Mouse (Mus musculus) gastrocnemius, postnatal 14 days (tissue): ENCODE measurements around the gene Kalrn. TPM values are rescaled to one million over a fixed set of nuclear protein-coding genes. Genes with fewer than 3 reads are reported as not detected.

ENCODE experiments used
- DNase-seq: peaks from one replicate; pipeline ENCODE4 v3.0.0; 2021; ENCODE audit warnings: mixed read lengths
- intact Hi-C: fragments of 180-260 bp; cut with DNase I; formaldehyde crosslinking; loops from one replicate; pipeline ENCODE4 v1.15.1; 2025; ENCODE audit warnings: low total_unique reads
- total RNA-seq, 2 experiments: library from RNA; stranded (reverse); gene quantifications; 2 replicates each; pipeline ENCODE4 v1.2.3; 2021

Gene Kalrn
- total RNA-seq, 2 experiments from 2014 or later, result 16.3 to 20.2 TPM

DNA sequence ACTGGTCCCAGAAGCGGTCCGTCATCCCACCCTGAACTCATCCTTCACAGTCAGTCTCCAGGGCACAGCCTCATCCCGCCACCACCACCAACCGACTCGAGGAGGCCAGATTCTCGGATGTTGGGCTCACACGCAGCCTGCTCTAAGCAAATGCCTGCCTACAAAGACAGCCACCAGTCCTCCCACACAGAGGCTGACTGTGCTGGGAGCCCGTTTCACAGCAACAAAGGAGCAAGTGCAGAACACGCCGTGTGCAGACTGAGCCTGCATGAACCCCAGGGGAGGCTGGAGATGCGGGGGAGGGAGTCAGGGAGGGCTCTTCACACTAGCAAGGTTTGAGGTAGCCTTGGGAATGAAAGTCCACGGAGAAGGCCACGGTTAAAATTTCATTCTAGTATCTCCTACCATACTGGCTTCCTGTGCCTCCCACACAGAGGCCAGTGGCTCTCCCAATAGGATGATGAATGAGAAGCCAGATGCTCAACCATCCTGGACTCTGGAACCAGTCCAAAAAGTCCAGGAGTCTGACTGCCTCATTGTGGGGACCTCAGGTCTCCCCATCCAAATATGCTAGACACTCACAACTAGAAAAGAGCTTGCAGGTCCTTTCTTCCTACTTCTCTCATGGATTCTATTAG lies 59.3 kb downstream of the Kalrn start:
- intact Hi-C loops, result no loop called here
- DNase-seq, result no peak

DNA sequence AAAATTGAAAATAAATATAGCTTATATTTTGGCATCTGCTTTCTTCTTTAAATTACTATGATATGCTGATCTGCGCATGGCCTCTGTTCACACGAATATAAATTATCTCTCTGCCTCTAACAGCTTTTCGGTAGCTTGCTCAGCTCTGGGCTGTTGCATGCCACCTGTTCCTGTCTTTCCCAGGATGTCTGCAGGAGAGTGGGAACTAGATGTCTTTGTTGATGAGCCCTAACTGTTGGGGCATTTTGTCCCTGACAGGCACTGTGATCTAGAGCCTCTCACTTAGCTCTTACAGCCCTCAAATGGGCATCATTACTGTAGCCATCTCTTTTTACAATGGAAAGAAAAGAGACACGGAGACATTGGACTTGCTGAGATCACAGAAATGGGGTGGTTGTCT lies 61.0 kb downstream of the Kalrn start:
- no peak for DNase-seq
- intact Hi-C loops, result no loop called here

DNA sequence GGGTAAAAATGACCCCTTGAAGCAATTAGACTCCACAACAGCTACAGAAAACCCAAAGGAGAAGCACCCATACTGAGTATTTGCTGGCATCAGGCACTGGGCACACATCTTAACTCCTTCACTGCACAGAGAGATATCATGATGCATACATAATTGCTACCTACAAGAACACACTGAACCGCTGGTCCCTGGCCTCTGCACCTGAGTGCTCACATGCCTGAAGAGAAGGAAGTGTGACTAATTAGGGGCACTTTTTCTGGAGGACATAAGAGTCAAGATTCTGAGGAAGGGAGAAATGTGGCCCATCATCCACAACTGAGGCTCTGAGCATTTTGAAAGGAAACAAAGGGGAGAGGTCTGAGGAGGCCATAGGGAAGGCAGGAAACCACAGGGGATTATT lies 65.2 kb downstream of the Kalrn start:
- intact Hi-C loops, result no loop called here
- no peak for DNase-seq

DNA sequence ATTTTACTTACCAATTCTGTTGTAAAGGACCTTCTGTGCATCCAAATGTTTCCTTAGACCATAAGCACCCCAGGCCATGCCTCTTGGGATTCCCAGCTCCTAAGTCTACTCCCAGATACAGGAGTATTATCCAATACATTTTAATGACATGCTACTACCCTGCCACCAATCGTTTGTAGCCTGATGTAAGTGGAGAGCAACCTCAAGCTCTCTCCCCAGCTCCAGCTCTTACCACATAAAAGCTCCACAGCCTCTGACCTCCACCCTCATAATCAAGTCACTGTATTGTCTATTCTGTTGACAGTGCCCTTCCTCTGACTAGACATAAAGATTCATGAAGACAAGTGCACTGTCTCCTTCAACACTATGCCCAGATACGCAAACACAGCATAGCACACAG lies 67.3 kb downstream of the Kalrn start:
- DNase-seq, result no peak
- intact Hi-C loops, result no loop called here

DNA sequence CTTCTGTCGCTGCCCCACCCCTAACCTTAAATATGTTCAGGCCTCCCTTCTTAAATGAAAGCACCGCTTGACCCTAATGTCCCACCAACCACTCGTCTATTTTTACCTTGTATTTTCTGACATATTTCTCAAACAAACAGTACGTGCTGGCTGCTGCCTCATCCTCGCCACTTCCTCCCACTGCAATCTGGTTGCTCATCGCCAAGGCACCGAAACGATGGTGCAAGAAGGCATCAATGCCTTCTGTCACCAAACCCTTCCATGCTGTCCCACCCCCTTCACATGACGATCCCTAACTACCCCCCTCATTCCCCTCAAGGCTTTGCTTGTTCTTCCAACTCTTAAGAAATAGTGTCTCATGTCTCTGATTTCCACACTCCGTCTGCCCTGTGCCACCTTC lies 69.1 kb downstream of the Kalrn start:
- DNase-seq, result no peak
- intact Hi-C loops, result no loop called here

DNA sequence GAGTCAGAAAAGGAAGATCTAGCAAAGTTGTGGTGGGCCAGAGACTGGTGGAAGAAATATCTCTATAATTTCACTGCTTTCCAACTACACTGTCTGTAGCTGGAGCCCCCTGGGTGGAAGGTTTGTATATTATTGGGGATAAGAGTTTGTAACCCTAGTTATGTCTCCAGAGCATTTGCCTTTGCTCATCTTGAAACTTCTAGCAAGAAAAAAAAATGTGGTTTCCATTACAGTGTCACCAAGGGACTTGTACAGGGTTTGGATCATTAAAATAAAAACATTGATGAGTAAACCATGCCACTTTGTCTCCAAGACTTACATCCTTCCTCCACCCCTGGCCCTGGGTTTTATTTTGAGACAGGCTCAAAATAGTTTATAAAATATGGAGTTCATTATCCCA lies 71.2 kb downstream of the Kalrn start:
- DNase-seq, result no peak
- intact Hi-C loops, result no loop called here

DNA sequence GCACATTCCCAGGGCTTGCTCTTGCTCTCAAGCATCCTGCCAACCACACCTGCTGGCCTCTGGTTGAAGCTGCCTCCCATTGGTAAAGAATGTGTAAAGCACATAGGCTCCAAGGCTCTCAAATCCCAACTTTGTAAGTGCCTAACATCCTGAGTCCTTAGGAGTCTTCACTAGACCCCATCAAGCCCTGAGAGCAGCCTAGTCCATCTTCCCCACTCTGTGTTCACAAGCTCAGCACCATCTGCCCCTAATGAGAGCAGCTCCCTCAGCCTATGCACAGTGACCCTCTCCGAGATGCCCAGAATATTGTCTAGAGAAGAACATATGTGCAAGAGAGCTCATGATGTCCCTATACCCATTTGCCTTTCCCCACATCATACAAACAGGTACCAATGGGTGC lies 78.6 kb downstream of the Kalrn start:
- no peak for DNase-seq
- intact Hi-C loops, result no loop called here

DNA sequence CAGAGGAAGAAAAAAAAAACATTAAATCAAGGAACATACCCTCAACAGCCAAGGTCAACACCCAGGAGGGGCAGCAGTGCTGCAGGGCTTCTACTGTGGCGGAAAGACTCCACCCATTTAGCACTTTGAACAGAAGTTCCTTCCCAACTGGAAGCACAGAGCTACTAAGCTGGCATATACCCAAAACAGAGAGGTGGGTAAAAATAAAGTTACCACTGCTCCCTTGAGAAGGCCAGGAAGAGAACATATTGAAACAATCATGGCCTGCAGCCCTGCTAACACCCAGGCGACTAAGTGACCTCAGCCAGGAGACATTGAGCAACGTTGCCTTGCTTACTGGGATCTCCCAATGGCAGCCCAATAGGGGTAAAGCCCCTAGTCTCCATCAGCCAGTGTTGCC lies 79.4 kb downstream of the Kalrn start:
- DNase-seq, result peak; percentile 12
- intact Hi-C loops, result no loop called here

DNA sequence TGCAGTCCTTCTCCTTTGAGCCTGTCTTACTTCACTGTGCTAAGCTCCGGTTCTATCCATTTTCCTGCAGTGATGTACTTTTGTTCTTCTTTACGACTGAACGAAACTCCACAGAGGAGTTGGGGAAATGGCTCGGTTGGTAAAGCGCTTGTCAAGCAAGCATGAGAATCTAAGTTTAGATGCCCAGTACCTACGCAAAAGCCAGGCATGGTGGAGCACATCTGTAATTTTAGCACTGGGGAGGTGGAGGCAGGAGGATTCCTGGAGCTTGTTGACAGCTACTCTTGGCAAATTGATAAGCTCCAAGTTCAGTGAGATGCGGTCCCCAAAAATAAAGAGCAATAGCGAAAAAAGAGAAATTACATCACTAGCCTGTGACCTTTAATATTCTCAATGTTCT lies 82.1 kb downstream of the Kalrn start:
- no peak for DNase-seq
- intact Hi-C loops, result no loop called here

DNA sequence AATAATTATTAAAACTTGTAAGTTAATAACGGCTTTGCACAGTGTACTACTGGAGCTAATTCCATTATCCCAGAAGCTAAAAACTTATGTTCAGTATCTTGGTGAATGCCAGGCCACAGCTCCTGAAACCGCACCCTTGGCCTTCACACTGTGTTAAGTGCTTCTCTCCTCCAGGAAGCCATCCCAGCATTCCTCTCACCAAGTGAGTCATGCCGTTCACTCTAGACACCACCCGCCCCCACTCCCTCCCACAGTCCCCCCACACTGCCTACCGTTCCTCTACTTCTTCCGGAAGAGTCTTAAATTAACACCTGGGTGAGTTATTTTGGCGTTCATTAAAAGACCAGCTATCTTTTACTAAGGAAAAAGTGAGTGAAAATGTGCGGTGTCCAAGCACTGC lies 82.8 kb downstream of the Kalrn start:
- DNase-seq, result no peak
- intact Hi-C loops, result no loop called here

DNA sequence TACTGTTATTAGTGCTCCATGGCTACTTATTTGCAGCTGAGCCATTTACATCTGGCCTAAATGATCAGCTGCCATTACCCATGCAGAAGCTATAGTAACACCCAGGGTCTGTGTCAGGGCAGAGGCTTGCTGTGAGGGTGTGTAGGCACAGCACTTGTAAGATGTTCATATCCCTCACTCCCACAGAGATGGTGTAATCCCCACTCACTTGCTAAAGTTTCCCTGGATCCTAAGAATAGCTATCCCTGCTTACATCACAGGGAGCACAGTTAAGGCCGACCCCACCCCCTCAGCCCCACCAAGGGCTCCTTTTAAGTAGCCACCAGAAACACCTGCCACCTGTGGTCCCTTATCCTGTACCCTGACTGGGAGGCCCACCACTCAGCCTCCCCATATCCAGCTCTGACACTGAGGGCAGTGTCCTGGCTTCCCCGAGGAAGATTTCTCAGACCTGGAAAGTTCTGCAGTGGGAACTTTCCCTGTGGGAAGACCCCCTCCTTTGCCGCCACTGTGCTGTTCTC lies 83.5 kb downstream of the Kalrn start:
- intact Hi-C loops, result no loop called here
- no peak for DNase-seq

DNA sequence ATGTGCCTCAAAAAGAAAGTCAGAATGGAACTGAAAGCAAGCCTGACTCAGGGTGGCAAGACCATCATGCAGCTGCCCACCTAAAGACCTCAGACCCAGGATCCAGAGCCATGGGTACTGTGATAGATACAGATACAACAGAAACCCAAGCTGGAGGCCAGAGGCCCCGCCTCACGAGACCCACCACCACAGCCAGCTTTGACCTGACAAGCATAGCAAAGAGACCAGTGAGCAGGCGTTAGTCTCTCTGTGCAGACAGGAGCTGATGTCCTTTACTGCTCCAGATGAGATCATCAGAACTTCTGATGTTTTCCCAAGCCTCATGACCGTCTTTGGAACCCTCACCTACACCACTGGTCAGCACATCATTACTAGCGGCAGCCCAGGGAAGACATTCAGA lies 85.5 kb downstream of the Kalrn start:
- no peak for DNase-seq
- intact Hi-C loops, result no loop called here

DNA sequence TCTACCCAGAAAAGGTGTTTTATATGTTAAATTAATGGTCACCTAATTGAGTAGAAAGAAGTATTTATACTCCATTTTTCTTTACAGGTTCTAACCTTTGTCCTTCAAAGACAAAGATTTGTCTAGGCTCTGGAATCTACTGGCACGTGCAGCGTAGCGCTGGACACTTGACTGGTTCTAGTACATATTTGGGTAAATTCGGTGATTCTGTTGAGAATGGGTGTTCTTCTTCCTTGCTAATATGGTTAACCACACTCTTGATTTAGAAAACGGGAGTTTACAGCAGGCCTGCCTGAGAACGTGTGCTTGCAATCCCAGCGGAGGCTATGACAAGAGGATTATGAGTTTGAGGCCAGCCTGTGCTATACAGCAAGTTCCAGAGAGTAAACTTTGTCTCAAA lies 86.1 kb downstream of the Kalrn start:
- intact Hi-C loops, result no loop called here
- DNase-seq, result no peak

DNA sequence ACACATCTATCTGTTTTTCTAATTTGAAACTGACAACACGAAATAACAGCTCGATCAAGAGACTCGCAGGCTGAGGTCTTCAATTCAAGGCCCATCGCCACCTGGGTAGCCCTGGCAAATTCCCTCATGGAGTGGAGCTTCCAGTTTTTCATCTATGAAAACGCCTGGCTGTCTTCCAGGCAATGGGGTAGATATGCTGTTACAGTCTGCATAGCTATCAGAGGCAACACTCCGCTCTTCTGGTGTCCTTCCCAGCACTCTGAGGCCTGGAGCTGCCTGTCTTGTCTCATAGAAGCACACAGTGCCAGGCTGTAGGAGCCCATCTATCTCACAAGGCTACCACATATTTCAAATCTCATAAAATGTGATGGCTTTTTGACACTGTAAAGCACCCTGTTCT lies 87.8 kb downstream of the Kalrn start:
- DNase-seq, result no peak
- intact Hi-C loops, result no loop called here

DNA sequence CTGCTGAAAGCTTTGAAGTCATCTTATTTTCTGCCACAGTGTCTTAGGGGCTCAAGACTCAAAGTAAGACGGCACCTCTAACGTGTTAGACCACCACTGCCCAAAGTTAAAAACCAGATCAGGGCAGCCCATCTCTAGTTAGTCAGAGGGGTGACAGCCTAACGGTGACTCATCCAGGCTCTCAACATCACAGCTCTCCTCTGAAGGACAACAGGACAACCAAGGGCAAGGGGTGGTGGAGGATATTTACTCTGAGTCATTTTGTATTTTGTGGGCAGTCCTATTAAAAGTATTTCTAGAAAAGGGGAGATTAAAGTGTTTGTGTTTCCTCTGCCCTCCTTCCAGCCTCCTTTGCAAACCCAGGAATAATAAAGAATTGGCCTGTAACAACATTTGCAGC lies 88.4 kb downstream of the Kalrn start:
- no peak for DNase-seq
- intact Hi-C loops, result no loop called here

DNA sequence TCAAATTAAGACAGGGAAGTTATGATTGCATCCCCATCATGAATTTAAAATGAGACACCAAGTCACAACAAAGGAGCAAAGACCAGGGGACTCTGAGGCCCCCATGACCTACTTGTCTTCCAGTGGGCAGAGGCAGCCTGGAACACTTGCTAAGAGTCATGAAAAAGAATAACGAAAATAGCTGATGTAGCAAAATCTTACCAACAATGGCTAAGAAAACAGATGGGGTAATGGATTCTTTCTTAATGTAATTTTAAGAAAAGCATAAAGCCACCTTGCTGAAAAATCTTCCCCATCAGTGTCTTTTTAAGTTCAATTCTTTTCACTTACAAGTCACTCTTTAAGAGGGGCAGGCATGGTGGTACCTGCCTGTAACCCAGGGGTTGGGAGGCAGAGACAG lies 89.1 kb downstream of the Kalrn start:
- intact Hi-C loops, result no loop called here
- no peak for DNase-seq

DNA sequence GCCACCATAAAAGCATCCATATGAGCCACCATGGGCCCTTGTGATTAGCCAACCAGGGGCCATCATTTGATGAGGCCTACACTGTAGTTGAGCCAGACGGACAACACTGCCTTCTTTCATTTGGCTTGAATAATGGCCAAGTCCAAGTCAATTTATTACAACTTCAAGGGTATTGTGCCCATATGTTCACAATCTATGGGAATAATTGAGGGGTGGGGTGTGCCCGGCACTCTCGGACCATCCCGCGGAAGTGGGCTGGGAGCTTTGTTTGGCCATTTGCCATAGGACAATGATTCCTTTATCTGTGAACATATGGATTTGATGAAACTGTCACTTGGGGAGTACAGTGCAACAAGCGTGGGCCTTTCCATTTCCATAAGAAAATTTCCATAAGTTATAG lies 89.6 kb downstream of the Kalrn start:
- intact Hi-C loops, result no loop called here
- DNase-seq, result no peak

DNA sequence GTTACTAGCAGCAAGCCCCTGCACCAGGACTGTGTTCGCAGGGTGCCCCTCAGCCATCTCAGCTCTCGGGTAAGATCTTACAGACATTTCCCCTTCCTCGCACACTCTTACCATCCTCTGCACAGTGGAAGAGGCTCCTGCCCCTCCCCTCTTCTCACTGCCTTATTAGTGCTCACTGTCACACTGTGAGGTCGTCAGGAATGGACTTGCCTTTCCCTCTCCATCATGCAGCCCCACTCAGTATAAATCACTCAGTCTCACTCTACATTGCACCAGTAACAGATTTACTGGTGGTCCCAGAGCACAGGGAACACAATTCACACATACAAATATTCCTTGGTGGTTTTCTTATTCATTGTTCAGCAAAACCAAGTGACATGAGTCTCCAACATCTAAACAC lies 98.6 kb downstream of the Kalrn start:
- no peak for DNase-seq
- intact Hi-C loops, result no loop called here

DNA sequence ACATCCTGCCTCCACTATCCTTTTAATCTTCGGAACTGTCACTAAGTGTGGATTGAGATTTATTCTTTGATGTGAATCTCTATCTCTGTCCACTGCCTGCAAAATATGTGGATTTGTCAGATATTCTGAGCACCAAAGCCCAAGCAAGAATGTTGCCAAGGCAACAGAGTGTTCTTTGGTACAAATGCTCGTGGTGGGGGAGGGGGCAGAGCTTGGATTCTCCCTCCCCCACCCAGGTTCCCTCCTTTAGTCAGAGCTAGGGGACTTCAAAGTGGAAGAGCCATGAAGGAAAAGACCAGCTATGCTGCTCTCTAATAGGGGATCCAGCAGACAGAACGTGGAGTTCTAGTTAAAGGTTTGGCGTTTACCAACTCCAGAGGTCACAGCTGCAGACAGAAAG lies 99.4 kb downstream of the Kalrn start:
- DNase-seq, result no peak
- intact Hi-C loops, result no loop called here

DNA sequence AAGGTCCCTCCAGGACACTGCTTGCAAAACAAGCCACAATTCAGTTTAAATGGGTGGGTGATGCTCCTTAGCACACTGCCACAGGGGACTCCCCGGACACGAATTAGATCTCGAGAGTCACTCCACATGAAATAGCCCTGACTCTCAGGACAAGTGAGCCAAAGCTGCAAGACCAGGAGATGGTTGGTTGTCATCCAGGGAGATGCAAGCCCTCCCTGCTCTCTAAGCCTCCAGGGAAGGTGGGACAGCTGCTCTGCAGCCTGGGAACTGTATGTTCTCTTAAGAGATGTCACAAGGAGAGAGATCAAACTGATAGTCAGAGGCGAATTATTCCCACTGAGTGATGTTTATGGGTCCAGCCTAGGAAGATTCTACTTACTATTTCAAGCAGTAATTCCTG lies 101.9 kb downstream of the Kalrn start:
- intact Hi-C loops, result no loop called here
- no peak for DNase-seq

DNA sequence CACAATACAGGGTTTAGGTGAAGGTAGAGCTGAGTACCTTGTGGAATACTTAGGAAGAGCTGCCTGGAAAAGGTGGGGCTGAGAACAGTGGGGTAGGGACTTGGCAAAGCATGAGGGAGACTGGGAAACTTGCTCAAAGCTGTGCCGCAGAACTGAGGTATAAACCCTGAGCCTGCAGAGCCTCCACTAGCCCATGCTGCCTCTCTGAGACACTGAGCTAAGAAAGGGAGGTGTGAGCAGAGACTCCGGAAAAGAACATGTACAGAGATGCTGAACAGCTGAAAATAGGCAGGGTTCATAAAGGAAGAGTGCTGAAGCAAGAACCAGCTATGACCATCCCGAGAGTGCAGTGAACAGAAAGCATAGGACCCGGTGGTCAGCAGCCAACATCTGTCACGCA lies 103.0 kb downstream of the Kalrn start:
- intact Hi-C loops, result no loop called here

DNA sequence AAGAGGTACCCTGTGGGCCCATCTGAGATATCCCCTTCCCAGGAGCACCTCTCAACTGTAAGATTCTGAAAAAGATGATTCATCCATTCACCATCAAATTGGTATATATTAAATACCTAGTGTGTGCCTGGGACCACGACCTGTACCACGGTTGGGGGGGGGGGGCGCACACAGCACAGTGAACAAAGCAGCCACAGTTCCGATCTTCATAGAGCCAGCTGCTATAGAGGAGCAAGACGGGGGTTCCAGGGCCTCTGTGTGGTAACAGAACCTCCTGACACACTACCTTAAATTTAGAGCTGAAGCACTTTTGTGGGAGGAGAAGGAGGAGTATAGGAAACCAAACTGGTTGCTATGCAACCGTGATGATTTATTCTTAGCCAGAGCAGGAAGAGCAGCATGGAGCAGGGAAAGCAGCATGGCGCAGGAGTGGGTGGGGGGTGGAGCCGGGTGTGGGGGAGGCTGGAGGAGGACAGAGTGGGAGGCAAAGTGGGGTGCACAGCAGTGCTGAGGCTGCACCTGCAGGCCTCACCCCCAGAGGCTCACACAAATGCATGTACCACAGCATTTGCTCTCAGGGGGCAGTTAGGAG lies 104.0 kb downstream of the Kalrn start:
- DNase-seq, result no peak
- intact Hi-C loops, result no loop called here

More for the DNA sequence above, 103.0 kb downstream of the Kalrn start:
- DNase-seq, result no peak
